Mouse (Mus musculus) layer of hippocampus, adult 9-10 months (tissue): ENCODE data around the gene Olfr169.
"Not testable (repeated sequence)": the region's sequence is repeated elsewhere in the genome, so short reads cannot be mapped to it uniquely, and the experiment has no call there.

ENCODE experiments used
- DNase-seq: peaks from one replicate; pipeline ENCODE4 v3.0.0; 2022; ENCODE audit warnings: low spot score

The Olfr169 gene

GRCm38 (mm10) chr16:19571709-19572108 is at the start of gene Olfr169:
Gene Olfr169, minus strand, starts transcription at chr16:19571809.
- not testable (repeated sequence) for DNase-seq

- DNase-seq: not testable (repeated sequence)
These were observed 40.2 kb upstream of the Olfr169 start, which contains the start of gene Olfr170 for GRCm38 (mm10) chr16:19611782-19612181. Gene Olfr170, minus strand, starts transcription at chr16:19611882.

GRCm38 (mm10) chr16:19603166-19603565 is 31.6 kb upstream of the Olfr169 start:
- no peak for DNase-seq

GRCm38 (mm10) chr16:19553429-19553828 is 18.2 kb downstream of the Olfr169 start:
- DNase-seq: not testable (repeated sequence)

- DNase-seq: not testable (repeated sequence)
These were observed 19.4 kb downstream of the Olfr169 start for GRCm38 (mm10) chr16:19552246-19552645.

GRCm38 (mm10) chr16:19535455-19535854 is 36.2 kb downstream of the Olfr169 start, which contains the start of gene Olfr168:
Gene Olfr168, minus strand, starts transcription at chr16:19535555.
- DNase-seq: no peak

- DNase-seq: no peak
These were observed 49.4 kb downstream of the Olfr169 start, which contains the start of gene Olfr167 for GRCm38 (mm10) chr16:19522166-19522565. Gene Olfr167, minus strand, starts transcription at chr16:19522266.
